Mouse (Mus musculus): Measurements from ENCODE around the gene Btbd9. TPM values are rescaled to one million over a fixed set of nuclear protein-coding genes. Genes with fewer than 3 reads are reported as not detected.

Btbd9 gene
- polyA plus RNA-seq, 1 experiment = 21.6 TPM

GRCm38 (mm10) chr17:30193615-30194014 lies 382.7 kb downstream of the Btbd9 start:
- Histone ChIP-seq H3K4me1 (ENCODE audit: control insufficient read depth, insufficient read depth, low read length) (no peaks in the 10 kb centered on the region), H3K9me3 (replicated peaks; ENCODE audit: control insufficient read depth, insufficient read depth, low read length, poor library complexity, severe bottlenecking) (no peaks in the 10 kb centered on the region), H3K27me3 (ENCODE audit: control insufficient read depth, insufficient read depth, low read length, poor library complexity, severe bottlenecking) (no peaks in the 10 kb centered on the region), H3K36me3 (ENCODE audit: control insufficient read depth, insufficient read depth, low read length, poor library complexity, severe bottlenecking) (no peaks in the 10 kb centered on the region), H3K9ac (ENCODE audit: low read depth, poor library complexity, severe bottlenecking) (no peak overlapping the region), H3K27ac (ENCODE audit: insufficient read depth, low read length) (no peak overlapping the region), H3K4me3 (ENCODE audit: low read depth, low read length) (no peak overlapping the region)
- TF ChIP-seq POLR2A (IDR thresholded peaks at IDR 0.05; ENCODE audit: insufficient read depth, low read length) = no peak
- TF ChIP-seq CTCF (IDR thresholded peaks at IDR 0.05; ENCODE audit: low read depth, low read length) = no peak
- TF ChIP-seq EP300 (IDR thresholded peaks at IDR 0.05; ENCODE audit: insufficient read depth, low read depth, low read length) = no peak

DNA sequence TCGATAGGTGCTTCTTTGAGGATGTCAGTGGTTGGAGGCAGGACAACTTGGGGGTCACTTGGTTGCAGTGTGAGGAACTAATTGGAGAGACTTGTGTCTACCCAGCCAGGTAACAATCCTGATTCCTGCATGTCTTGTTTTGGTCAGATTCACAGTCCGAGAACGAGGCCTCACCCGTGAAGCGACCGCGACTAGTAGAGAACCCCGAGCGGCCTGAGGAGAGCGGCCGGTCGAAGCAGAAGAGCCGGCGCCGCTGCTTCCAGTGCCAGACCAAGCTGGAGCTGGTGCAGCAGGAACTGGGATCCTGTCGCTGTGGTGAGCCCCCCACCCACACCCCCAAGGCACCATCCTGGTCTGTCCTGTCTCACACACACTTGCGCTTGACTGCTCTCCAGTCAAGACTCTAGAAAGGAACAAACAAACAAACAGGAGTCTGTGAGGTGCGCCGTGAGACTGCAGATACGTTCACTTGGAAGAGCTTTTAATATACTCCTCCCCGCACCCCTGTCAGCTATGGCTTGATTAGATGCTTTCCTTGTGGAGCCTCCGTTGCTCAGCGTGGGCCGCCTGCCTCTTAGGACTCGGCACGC lies 383.8 kb downstream of the Btbd9 start:
- Histone ChIP-seq H3K36me3 (ENCODE audit: control insufficient read depth, insufficient read depth, low read length, poor library complexity, severe bottlenecking) (no peaks in the 10 kb centered on the region), H3K27ac (ENCODE audit: insufficient read depth, low read length) (no peak overlapping the region), H3K4me1 (ENCODE audit: control insufficient read depth, insufficient read depth, low read length) (no peaks in the 10 kb centered on the region), H3K27me3 (ENCODE audit: control insufficient read depth, insufficient read depth, low read length, poor library complexity, severe bottlenecking) (no peaks in the 10 kb centered on the region), H3K4me3 (ENCODE audit: low read depth, low read length) (no peak overlapping the region), H3K9ac (ENCODE audit: low read depth, poor library complexity, severe bottlenecking) (no peak overlapping the region), H3K9me3 (replicated peaks; ENCODE audit: control insufficient read depth, insufficient read depth, low read length, poor library complexity, severe bottlenecking) (no peaks in the 10 kb centered on the region)
- TF ChIP-seq POLR2A (IDR thresholded peaks at IDR 0.05; ENCODE audit: insufficient read depth, low read length) = no peak
- TF ChIP-seq EP300 (IDR thresholded peaks at IDR 0.05; ENCODE audit: insufficient read depth, low read depth, low read length) = no peak
- no peak for TF ChIP-seq CTCF (IDR thresholded peaks at IDR 0.05; ENCODE audit: low read depth, low read length)

GRCm38 (mm10) chr17:30191097-30191640 lies 385.1 kb downstream of the Btbd9 start:
- no peak overlapping the region for H3K27ac ChIP-seq (ENCODE audit: insufficient read depth, low read length)
- H3K27me3 ChIP-seq (ENCODE audit: control insufficient read depth, insufficient read depth, low read length, poor library complexity, severe bottlenecking) = no peaks in the 10 kb centered on the region
- TF ChIP-seq POLR2A (IDR thresholded peaks at IDR 0.05; ENCODE audit: insufficient read depth, low read length) = no peak
- TF ChIP-seq CTCF (IDR thresholded peaks at IDR 0.05; ENCODE audit: low read depth, low read length) = no peak
- TF ChIP-seq EP300 (IDR thresholded peaks at IDR 0.05; ENCODE audit: insufficient read depth, low read depth, low read length) = no peak
- H3K4me3 ChIP-seq (ENCODE audit: low read depth, low read length) = no peak overlapping the region
- no peak overlapping the region for H3K9ac ChIP-seq (ENCODE audit: low read depth, poor library complexity, severe bottlenecking)
- H3K4me1 ChIP-seq (ENCODE audit: control insufficient read depth, insufficient read depth, low read length) = no peaks in the 10 kb centered on the region
- H3K36me3 ChIP-seq (ENCODE audit: control insufficient read depth, insufficient read depth, low read length, poor library complexity, severe bottlenecking) = no peaks in the 10 kb centered on the region
- H3K9me3 ChIP-seq (replicated peaks; ENCODE audit: control insufficient read depth, insufficient read depth, low read length, poor library complexity, severe bottlenecking) = no peaks in the 10 kb centered on the region

DNA sequence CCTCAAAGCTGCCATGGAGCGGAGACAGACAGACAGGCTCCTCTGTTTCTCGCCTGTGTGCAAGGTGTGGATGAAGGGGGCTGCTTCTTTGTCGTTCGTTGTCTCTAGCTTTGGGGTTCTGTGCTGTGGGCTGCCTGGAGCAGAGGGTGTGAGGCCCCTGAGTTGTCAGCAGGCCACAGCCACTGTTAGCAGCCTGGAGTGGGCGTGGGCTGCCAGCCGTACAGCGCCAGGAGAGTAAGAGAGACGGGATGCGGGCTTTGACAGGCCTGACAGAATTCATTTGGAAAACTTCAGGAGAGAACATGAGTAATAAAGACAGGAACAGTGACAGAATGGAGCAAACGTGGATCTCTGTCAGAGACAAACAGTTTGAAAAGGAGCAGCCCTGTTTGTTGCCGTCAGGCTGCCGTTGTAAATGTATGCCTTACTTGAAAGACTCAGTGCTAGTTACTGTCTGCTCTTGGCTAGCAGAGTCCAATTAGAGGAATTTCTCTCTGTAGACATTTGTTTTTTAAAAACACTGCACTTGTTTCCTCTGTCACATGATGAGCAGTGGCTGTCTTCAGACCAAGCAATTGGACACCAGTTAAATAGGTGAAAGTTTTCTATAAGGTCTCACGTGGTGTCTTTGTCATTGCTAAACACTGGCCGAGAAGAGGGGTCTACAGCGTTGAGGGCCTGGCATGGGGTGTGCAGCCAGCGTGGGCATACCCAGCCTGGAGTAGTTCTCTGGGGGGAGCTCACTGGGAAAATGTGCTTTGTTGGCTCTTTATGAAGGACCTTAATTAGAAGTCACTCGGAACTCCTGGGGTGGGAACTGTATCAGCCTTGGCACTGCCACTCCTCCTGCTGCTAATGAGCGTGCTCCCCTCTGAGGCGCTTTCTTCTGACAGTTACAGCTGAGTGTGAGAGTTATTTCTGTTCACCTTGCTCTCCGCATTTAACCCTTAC lies 388.0 kb downstream of the Btbd9 start:
- Histone ChIP-seq H3K9me3 (replicated peaks; ENCODE audit: control insufficient read depth, insufficient read depth, low read length, poor library complexity, severe bottlenecking) (no peaks in the 10 kb centered on the region), H3K27me3 (ENCODE audit: control insufficient read depth, insufficient read depth, low read length, poor library complexity, severe bottlenecking) (no peaks in the 10 kb centered on the region), H3K4me1 (ENCODE audit: control insufficient read depth, insufficient read depth, low read length) (no peaks in the 10 kb centered on the region), H3K27ac (ENCODE audit: insufficient read depth, low read length) (no peak overlapping the region), H3K4me3 (ENCODE audit: low read depth, low read length) (no peak overlapping the region), H3K9ac (ENCODE audit: low read depth, poor library complexity, severe bottlenecking) (no peak overlapping the region), H3K36me3 (ENCODE audit: control insufficient read depth, insufficient read depth, low read length, poor library complexity, severe bottlenecking) (no peaks in the 10 kb centered on the region)
- TF ChIP-seq CTCF (IDR thresholded peaks at IDR 0.05; ENCODE audit: low read depth, low read length) = no peak

GRCm38 (mm10) chr17:30187581-30187980 lies 388.7 kb downstream of the Btbd9 start:
- H3K36me3 ChIP-seq (ENCODE audit: control insufficient read depth, insufficient read depth, low read length, poor library complexity, severe bottlenecking) = no peaks in the 10 kb centered on the region
- no peak overlapping the region for H3K9ac ChIP-seq (ENCODE audit: low read depth, poor library complexity, severe bottlenecking)
- TF ChIP-seq CTCF (IDR thresholded peaks at IDR 0.05; ENCODE audit: low read depth, low read length) (no peak), EP300 (IDR thresholded peaks at IDR 0.05; ENCODE audit: insufficient read depth, low read depth, low read length) (no peak), POLR2A (IDR thresholded peaks at IDR 0.05; ENCODE audit: insufficient read depth, low read length) (no peak)
- no peak overlapping the region for H3K27ac ChIP-seq (ENCODE audit: insufficient read depth, low read length)
- H3K4me3 ChIP-seq (ENCODE audit: low read depth, low read length) = no peak overlapping the region
- no peaks in the 10 kb centered on the region for H3K4me1 ChIP-seq (ENCODE audit: control insufficient read depth, insufficient read depth, low read length)
- H3K9me3 ChIP-seq (replicated peaks; ENCODE audit: control insufficient read depth, insufficient read depth, low read length, poor library complexity, severe bottlenecking) = no peaks in the 10 kb centered on the region
- H3K27me3 ChIP-seq (ENCODE audit: control insufficient read depth, insufficient read depth, low read length, poor library complexity, severe bottlenecking) = no peaks in the 10 kb centered on the region

GRCm38 (mm10) chr17:30187154-30187553 lies 389.1 kb downstream of the Btbd9 start:
- Histone ChIP-seq H3K27ac (ENCODE audit: insufficient read depth, low read length) (no peak overlapping the region), H3K4me1 (ENCODE audit: control insufficient read depth, insufficient read depth, low read length) (no peaks in the 10 kb centered on the region), H3K36me3 (ENCODE audit: control insufficient read depth, insufficient read depth, low read length, poor library complexity, severe bottlenecking) (no peaks in the 10 kb centered on the region), H3K4me3 (ENCODE audit: low read depth, low read length) (no peak overlapping the region), H3K27me3 (ENCODE audit: control insufficient read depth, insufficient read depth, low read length, poor library complexity, severe bottlenecking) (no peaks in the 10 kb centered on the region), H3K9me3 (replicated peaks; ENCODE audit: control insufficient read depth, insufficient read depth, low read length, poor library complexity, severe bottlenecking) (no peaks in the 10 kb centered on the region), H3K9ac (ENCODE audit: low read depth, poor library complexity, severe bottlenecking) (no peak overlapping the region)
- TF ChIP-seq POLR2A (IDR thresholded peaks at IDR 0.05; ENCODE audit: insufficient read depth, low read length) = no peak
- no peak for TF ChIP-seq EP300 (IDR thresholded peaks at IDR 0.05; ENCODE audit: insufficient read depth, low read depth, low read length)
- no peak for TF ChIP-seq CTCF (IDR thresholded peaks at IDR 0.05; ENCODE audit: low read depth, low read length)
